Mouse (Mus musculus) urinary bladder, postnatal 36 days (tissue): ENCODE results near the gene Klrg2.

ENCODE experiments used
- DNase-seq, 2 experiments: peaks; one replicate each; pipeline ENCODE4 v3.0.0; 2022; ENCODE audit warnings: low spot score in 2 of 2, mixed read lengths in 1 of 2

Klrg2 gene

GRCm38 (mm10) chr6:38629556-38629955, 7.5 kb downstream of the Klrg2 start:
- no peak for DNase-seq

- DNase-seq = no peak
Observed at GRCm38 (mm10) chr6:38627486-38627885, 9.6 kb downstream of the Klrg2 start.

- no peak for DNase-seq
Observed at GRCm38 (mm10) chr6:38627081-38627480, 10.0 kb downstream of the Klrg2 start.

- no peak for DNase-seq
Observed at GRCm38 (mm10) chr6:38626086-38626485, 11.0 kb downstream of the Klrg2 start.

GRCm38 (mm10) chr6:38624439-38624838, 12.6 kb downstream of the Klrg2 start:
- DNase-seq = no peak

GRCm38 (mm10) chr6:38623457-38623856, 13.6 kb downstream of the Klrg2 start:
- DNase-seq = no peak

GRCm38 (mm10) chr6:38622406-38622805, 14.6 kb downstream of the Klrg2 start:
- no peak for DNase-seq

GRCm38 (mm10) chr6:38609892-38610291, 27.1 kb downstream of the Klrg2 start:
- DNase-seq = no peak

GRCm38 (mm10) chr6:38597481-38597880, 39.6 kb downstream of the Klrg2 start:
- no peak for DNase-seq

- DNase-seq = no peak
Observed at GRCm38 (mm10) chr6:38581711-38582110, 55.3 kb downstream of the Klrg2 start.

GRCm38 (mm10) chr6:38580112-38580857, 56.8 kb downstream of the Klrg2 start:
- no peak for DNase-seq

GRCm38 (mm10) chr6:38576096-38576495, 60.9 kb downstream of the Klrg2 start:
- DNase-seq = no peak
